Mouse (Mus musculus) midbrain, postnatal 0 days (tissue): Measurements from ENCODE around the gene Nfic. TPM values are rescaled to one million over a fixed set of nuclear protein-coding genes. Genes with fewer than 3 reads are reported as not detected.

Source experiments
- ATAC-seq: fragments of 200-750 bp; cut with Nextera tagmentation; 2 replicates; pipeline ENCODE4 v1.8.0; 2017; ENCODE audit warnings: moderate number of reproducible peaks, mild to moderate bottlenecking, moderate TSS enrichment, moderate library complexity; ENCODE audit not compliant: low FRiP score
- DNase-seq: peaks from one replicate; pipeline ENCODE4 v3.0.0-alpha.2; 2015; ENCODE audit warnings: low spot score
- H3K27ac ChIP-seq: fragments of 300-500 bp; sonication (generic); 2 replicates; pipeline ENCODE4 v1.5.1; 2014; ENCODE audit warnings: low read depth, mild to moderate bottlenecking, low read length, mixed read lengths
- H3K27me3 ChIP-seq: fragments of 300-500 bp; sonication (generic); 2 replicates; pipeline ENCODE4 v1.6.1; 2014; ENCODE audit warnings: low read length, control low read depth, mixed read lengths; ENCODE audit not compliant: insufficient read depth
- H3K36me3 ChIP-seq: fragments of 300-500 bp; sonication (generic); 2 replicates; pipeline ENCODE4 v1.6.1; 2014; ENCODE audit warnings: low read length, control low read depth, mixed read lengths; ENCODE audit not compliant: insufficient read depth
- H3K4me1 ChIP-seq: fragments of 300-500 bp; sonication (generic); 2 replicates; pipeline ENCODE4 v1.6.1; 2014; ENCODE audit warnings: mild to moderate bottlenecking, control low read depth, antibody characterized with exemption, low read length, mixed read lengths; ENCODE audit not compliant: insufficient read depth
- H3K4me2 ChIP-seq: fragments of 300-500 bp; sonication (generic); 2 replicates; pipeline ENCODE4 v1.6.1; 2014; ENCODE audit warnings: low read depth, mild to moderate bottlenecking, low read length, mixed read lengths; ENCODE audit not compliant: poor library complexity, severe bottlenecking
- H3K4me3 ChIP-seq: fragments of 300-500 bp; sonication (generic); 2 replicates; pipeline ENCODE4 v1.5.1; 2014; ENCODE audit warnings: low read depth, mild to moderate bottlenecking, low read length, moderate library complexity
- H3K9ac ChIP-seq: fragments of 300-500 bp; sonication (generic); replicated peaks from 2 replicates; pipeline ENCODE4 v1.6.1; 2014; ENCODE audit warnings: mild to moderate bottlenecking, low read length, moderate library complexity, mixed read lengths; ENCODE audit not compliant: poor library complexity, severe bottlenecking
- H3K9me3 ChIP-seq: fragments of 300-500 bp; sonication (generic); 2 replicates; pipeline ENCODE4 v1.6.1; 2016; ENCODE audit warnings: low read length, control low read depth
- CTCF ChIP-seq: IDR thresholded peaks from 2 replicates; pipeline ENCODE4 v1.5.1; 2016; ENCODE audit warnings: antibody characterized with exemption, mild to moderate bottlenecking
- WGBS: fragments of 180-500 bp; shearing (Covaris S2); extraction: QIAGEN DNeasy Blood & Tissue Kit; methylation state at CpG from one replicate; pipeline ENCODE4 v1.1.7; 2014; 5-methylcytosine and 5-hydroxymethylcytosine counted together
- polyA plus RNA-seq: library from polyadenylated mRNA; unstranded; fragments of >200 nt; fragmentation: Nextera tagmentation; extraction: Ambion mirVana; gene quantifications from 2 replicates; pipeline ENCODE4 v1.2.1, GENCODE M21; 2015
- total RNA-seq: library from RNA; depleted of rRNA; stranded (reverse); fragments of >200 nt; gene quantifications from 2 replicates; pipeline ENCODE4 v1.2.3, GENCODE M21; 2014

Nfic gene
- total and polyA plus RNA-seq, 2 experiments from 2014 or later: 17.4 to 19.1 TPM

DNA sequence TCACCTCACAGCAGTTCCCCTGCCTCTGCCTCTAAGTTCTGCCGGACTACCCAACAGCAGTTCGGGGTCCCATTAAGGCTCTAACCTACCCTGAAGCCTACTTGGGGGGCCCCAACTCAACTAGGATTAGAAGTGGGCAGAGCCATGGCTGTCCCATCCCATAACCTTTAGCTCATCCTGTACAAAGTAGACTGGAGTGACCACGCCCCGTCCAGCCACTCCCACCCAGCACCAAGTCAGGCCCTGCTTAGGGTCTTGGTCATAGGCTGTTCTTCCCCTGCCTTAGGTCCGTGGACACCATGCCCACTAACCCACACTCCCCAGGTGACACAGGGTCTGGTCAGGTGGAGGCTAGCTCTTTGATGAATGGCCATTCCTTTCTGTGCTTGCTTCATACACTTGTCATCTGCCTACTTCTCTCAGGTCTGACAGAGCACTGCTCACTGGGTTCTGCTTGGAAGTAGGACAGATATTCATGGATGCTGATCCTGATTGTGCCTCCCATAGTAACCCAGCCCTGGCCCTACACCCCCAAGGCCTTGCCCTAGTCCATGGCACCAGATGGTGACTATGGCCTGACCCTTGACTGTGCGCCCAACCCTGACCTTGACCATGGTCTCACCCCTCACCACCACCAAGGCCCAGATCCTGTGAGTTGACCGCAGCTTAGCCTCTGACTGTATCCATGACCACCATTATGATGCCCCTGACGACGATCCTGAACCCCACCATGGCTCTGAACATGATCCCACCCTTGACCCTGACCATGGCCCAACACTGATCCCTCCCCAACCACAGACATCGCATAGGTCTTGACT is 36.1 kb downstream of the Nfic start:
- H3K4me2 ChIP-seq: no peak overlapping the region
- H3K4me1 ChIP-seq: peaks cover 1% of the 10 kb centered on the region; the same call in 1 of the 2 replicates
- H3K4me3 ChIP-seq: no peak overlapping the region
- H3K9ac ChIP-seq: no peak overlapping the region
- H3K9me3 ChIP-seq: no peaks in the 10 kb centered on the region
- DNase-seq (no peak), ATAC-seq (no peak)
- 90% methylated on average over 10 of the region's 10 CpGs for WGBS
- TF ChIP-seq CTCF: no peak
- H3K27ac ChIP-seq: no peak overlapping the region
- no peaks in the 10 kb centered on the region for H3K27me3 ChIP-seq
- H3K36me3 ChIP-seq: 0 out of 2 replicates have a peak, but pooled peaks cover 12% of the 10 kb centered on the region

DNA sequence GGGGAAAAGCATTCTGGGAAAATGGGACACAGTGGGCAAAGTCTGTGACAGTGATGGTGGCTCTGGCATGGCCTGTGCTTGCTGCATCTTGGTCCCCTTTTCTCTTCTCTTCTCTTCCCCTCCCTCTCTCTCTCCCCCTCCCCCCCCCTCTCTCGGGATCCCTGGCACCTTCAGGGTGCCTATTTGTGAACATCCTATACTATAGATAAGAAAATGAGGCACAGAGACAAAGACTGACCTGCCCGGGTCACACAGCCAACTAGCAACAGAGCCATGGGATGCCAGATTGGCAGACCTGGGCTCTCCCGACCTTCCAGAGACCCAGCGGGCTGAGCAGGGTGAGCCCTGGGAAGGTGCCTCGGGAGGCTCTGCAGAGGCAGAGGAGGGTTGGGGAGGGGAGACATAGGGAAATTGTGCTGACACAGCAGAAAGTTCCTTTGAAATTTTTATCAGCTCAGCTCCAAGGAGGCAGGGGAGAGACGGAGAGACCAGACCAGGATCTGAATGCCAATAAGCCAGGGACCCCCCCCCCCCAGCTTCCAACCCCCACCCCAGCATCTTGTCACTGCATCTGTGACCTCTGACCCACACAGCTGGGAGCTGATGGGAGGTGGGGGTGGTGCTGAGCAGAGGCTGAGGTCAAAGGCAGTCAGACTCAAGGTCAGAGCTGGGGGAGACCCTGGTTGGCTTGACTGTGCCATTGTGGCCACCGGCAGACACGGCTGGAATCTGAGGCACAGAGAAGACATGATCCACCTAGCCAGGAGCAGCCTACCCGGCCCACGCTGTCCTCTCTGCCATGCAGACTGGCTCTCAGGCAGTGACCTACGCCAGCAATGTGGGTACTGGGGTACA is 37.0 kb downstream of the Nfic start:
- H3K9me3 ChIP-seq: no peaks in the 10 kb centered on the region
- no peaks in the 10 kb centered on the region for H3K27me3 ChIP-seq
- peaks cover 3% of the 10 kb centered on the region; the same call in 1 of the 2 replicates for H3K4me1 ChIP-seq
- H3K4me2 ChIP-seq: no peak overlapping the region
- 51% methylated on average over 11 of the region's 11 CpGs for WGBS
- H3K36me3 ChIP-seq: 0 out of 2 replicates have a peak, but pooled peaks cover 12% of the 10 kb centered on the region
- no peak for TF ChIP-seq CTCF
- H3K4me3 ChIP-seq: no peak overlapping the region
- no peak overlapping the region for H3K27ac ChIP-seq
- DNase-seq: no peak
- ATAC-seq: no peak
- H3K9ac ChIP-seq: no peak overlapping the region

DNA sequence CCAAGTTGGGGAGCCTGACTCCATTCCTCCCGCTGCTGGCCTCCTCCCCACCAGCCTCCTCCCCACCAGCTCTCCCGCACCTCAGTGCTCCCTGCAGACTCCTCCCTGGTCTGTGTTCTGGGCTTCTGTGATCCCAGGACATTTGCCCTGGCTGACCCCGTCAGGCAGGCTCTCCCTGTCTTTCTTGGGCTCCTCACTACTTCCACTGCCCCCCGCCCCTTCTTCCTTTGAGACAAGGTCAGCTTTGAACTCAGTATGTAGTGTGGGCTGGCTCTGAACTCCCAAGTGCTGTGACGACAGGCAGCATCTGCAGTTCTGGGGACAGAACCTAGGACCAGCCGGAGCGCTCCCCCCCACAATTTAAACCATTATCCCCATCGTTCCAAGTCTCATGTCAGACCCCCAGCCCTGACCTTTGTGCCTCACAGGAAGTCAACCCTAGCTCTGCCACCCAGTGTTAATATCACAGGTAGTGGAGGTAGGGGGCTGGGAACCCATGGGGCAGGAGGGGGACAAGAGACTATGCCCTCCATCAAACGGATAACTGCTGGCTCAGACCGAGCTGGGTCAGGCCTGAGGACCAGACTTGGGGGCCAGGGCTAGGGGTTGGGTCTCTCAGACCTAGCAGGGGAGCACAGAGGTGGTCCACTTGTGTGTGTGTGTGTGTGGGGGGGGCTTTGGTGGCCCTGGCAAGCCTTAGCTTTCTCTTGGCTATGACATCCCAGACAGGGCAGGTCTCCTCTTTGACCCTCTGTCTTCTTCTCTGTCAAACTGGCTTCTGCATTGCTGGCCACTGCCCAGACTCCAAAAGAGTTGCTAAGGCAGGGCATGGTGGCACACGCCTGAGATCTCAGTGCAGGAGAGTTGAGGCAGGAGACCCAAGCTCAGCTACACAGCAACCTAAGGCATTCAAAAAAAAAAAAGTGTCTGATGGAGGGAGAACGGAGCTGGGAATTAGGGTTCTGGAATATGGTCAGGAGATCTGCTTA is 37.9 kb downstream of the Nfic start:
- H3K27ac ChIP-seq: 0 out of 2 replicates have a peak overlapping the region, but pooled peaks have one; percentile 3
- ATAC-seq (no peak), DNase-seq (no peak)
- 0 out of 2 replicates have a peak, but pooled peaks cover 12% of the 10 kb centered on the region for H3K36me3 ChIP-seq
- no peak for TF ChIP-seq CTCF
- no peak overlapping the region for H3K9ac ChIP-seq
- 52% methylated on average over 11 of the region's 12 CpGs for WGBS
- H3K9me3 ChIP-seq: no peaks in the 10 kb centered on the region
- H3K4me3 ChIP-seq: peak overlapping the region; percentile 30
- no peaks in the 10 kb centered on the region for H3K27me3 ChIP-seq
- H3K4me1 ChIP-seq: peaks cover 3% of the 10 kb centered on the region; the same call in 1 of the 2 replicates
- peak overlapping the region; percentile 42 for H3K4me2 ChIP-seq

DNA sequence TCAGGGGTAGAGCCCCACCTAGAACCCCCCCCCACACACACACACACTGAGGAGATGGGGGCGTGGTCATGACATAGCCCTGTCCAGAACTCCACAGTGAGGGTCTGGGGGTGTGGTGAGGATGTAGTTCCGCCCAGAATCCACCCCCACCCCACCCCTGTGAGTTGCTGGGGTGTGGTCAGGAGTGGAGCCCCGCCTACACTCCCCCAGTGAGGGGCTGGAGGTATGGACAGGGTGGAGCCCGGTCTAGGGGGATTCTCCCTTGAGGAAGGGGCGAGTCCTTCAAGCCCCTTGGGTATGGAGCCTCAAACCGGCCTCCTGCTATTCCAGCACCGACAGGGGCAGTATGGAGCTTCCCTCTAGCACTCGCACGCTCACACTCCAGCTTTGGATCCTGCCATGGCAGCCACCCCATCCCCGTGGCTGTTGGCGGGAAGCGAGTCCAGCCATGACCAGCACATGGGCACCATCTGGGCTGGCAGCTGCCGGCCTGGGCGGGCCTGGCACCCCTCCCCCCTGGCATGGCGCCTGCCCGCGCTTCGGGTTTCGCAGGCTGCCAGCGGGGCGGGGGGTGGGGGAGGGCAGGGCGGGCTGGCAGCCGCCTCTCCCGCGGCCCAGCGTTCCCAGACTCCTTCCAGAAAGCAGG is 38.7 kb downstream of the Nfic start:
- no peaks in the 10 kb centered on the region for H3K27me3 ChIP-seq
- no peaks in the 10 kb centered on the region for H3K9me3 ChIP-seq
- H3K4me1 ChIP-seq: peaks cover 3% of the 10 kb centered on the region; the same call in 1 of the 2 replicates
- 0 out of 2 replicates have a peak overlapping the region, but pooled peaks have one; percentile 32 for H3K27ac ChIP-seq
- TF ChIP-seq CTCF: peak; percentile 74
- DNase-seq (peak; percentile 92), ATAC-seq (peak; percentile 74)
- 6% methylated on average over 26 of the region's 26 CpGs for WGBS
- H3K4me2 ChIP-seq: peak overlapping the region; percentile 42
- H3K36me3 ChIP-seq: 0 out of 2 replicates have a peak, but pooled peaks cover 12% of the 10 kb centered on the region
- H3K4me3 ChIP-seq: peak overlapping the region; percentile 30
- H3K9ac ChIP-seq: 0 out of 2 replicates have a peak overlapping the region, but pooled peaks have one; percentile 37
